ENCODE assay signal across 9 mouse cellular contexts in genomic region chr6:116055001-116055471, GRCm38 (mm10).
DNase-seq lines count a peak whose midpoint lies in the region; ATAC-seq and TF ChIP-seq lines count a peak whose summit lies in the region.
"Had no signal": no experiment of that assay in that cellular context is flagged by ENCODE, and none has a peak within 500 bp of the region (broad histone marks: within the 10 kb centered on the region; RNA-seq: fewer than 3 reads in every experiment).

No protein-coding gene starts in this region.

- ATAC-seq in liver, embryonic 16.5 days (ENCODE audit: low read depth) = peak; percentile 35; the same call in 1 of the 2 replicates
- ATAC-seq in liver, embryonic 11.5 days (replicated peaks; ENCODE audit: low FRiP score) = no peak; the same call in 1 of the 2 replicates
- peak; percentile 62; the same call in 1 of the 2 replicates for ATAC-seq in erythroblast, adult 5-6 weeks (replicated peaks; ENCODE audit: low FRiP score, poor library complexity, severe bottlenecking)
- ATAC-seq in megakaryocyte, adult 5-6 weeks (ENCODE audit: poor library complexity, severe bottlenecking) = no peak

- no peaks in the 10 kb centered on the region for H3K27me3 ChIP-seq in liver, embryonic 16.5 days (ENCODE audit: control insufficient read depth, insufficient read depth, low read depth, low read length)
- H3K27me3 ChIP-seq in liver, embryonic 11.5 days (replicated peaks; ENCODE audit: control insufficient read depth, insufficient read depth, low read length) = no peaks in the 10 kb centered on the region
- H3K27me3 ChIP-seq: embryonic facial prominence, embryonic 13.5 days had no signal

- 79% methylated on average over 1 of the region's 1 CpGs for WGBS in liver, embryonic 16.5 days (ENCODE audit: insufficient replicate concordance)
- 88% methylated on average over 1 of the region's 1 CpGs for WGBS in liver, embryonic 11.5 days
- 11% methylated on average over 1 of the region's 1 CpGs for WGBS in olfactory bulb, adult 2 months

- no peak overlapping the region for H3K4me2 ChIP-seq in liver, embryonic 16.5 days (ENCODE audit: low read depth, low read length)
- H3K4me2 ChIP-seq in liver, embryonic 11.5 days = no peak overlapping the region
- H3K4me2 ChIP-seq: embryonic facial prominence, embryonic 13.5 days had no signal

- no peak overlapping the region for H3K4me3 ChIP-seq in liver, embryonic 16.5 days (ENCODE audit: low read depth, low read length)
- no peak overlapping the region for H3K4me3 ChIP-seq in liver, embryonic 11.5 days (ENCODE audit: low read depth, low read length)
- H3K4me3 ChIP-seq in olfactory bulb, adult 2 months (ENCODE audit: insufficient read depth, low read depth, low read length) = peak overlapping the region; percentile 59
- H3K4me3 ChIP-seq: embryonic facial prominence, embryonic 13.5 days had no signal

- no peak for TF ChIP-seq CTCF in olfactory bulb, adult 2 months (IDR thresholded peaks at IDR 0.05; ENCODE audit: insufficient read depth, low read depth, low read length)

- no peak for DNase-seq in liver, embryonic 11.5 days (ENCODE audit: low spot score)
- DNase-seq in brain, adult 2 months (ENCODE audit: low read depth, low spot score) = peak; percentile 97
- peak; percentile 68 to 85 for DNase-seq in layer of hippocampus, adult 8-10 months (ENCODE audit: low spot score in 2 of 2)

- no peaks in the 10 kb centered on the region for H3K9me3 ChIP-seq in liver, embryonic 16.5 days (replicated peaks; ENCODE audit: control insufficient read depth, low read length)
- no peaks in the 10 kb centered on the region for H3K9me3 ChIP-seq in liver, embryonic 11.5 days (ENCODE audit: control insufficient read depth, low read length)
- H3K9me3 ChIP-seq: embryonic facial prominence, embryonic 13.5 days had no signal

- no peak overlapping the region for H3K27ac ChIP-seq in liver, embryonic 16.5 days (ENCODE audit: low read length)
- no peak overlapping the region for H3K27ac ChIP-seq in liver, embryonic 11.5 days (ENCODE audit: low read depth, low read length)
- H3K27ac ChIP-seq in olfactory bulb, adult 2 months (ENCODE audit: insufficient read depth, low read depth, low read length) = peak overlapping the region; percentile 84
- H3K27ac ChIP-seq: embryonic facial prominence, embryonic 13.5 days; macrophage had no signal

- no peaks in the 10 kb centered on the region for H3K36me3 ChIP-seq in liver, embryonic 16.5 days (ENCODE audit: control insufficient read depth, insufficient read depth)
- no peaks in the 10 kb centered on the region for H3K36me3 ChIP-seq in liver, embryonic 11.5 days (ENCODE audit: control insufficient read depth, insufficient read depth, low read length)
- H3K36me3 ChIP-seq: embryonic facial prominence, embryonic 13.5 days had no signal

- H3K4me1 ChIP-seq in liver, embryonic 16.5 days (ENCODE audit: control insufficient read depth, low read depth, low read length) = no peaks in the 10 kb centered on the region; the same call in 1 of the 2 replicates
- H3K4me1 ChIP-seq in liver, embryonic 11.5 days (replicated peaks; ENCODE audit: control insufficient read depth, insufficient read depth, low read length) = peaks cover 5% of the 10 kb centered on the region; the same call in 1 of the 2 replicates
- peaks cover 2% of the 10 kb centered on the region for H3K4me1 ChIP-seq in olfactory bulb, adult 2 months (ENCODE audit: control insufficient read depth, insufficient read depth, low read length)

- TF ChIP-seq POLR2A in olfactory bulb, adult 2 months (IDR thresholded peaks at IDR 0.05; ENCODE audit: insufficient read depth, low read depth, low read length) = no peak

- no peak overlapping the region for H3K9ac ChIP-seq in liver, embryonic 16.5 days (ENCODE audit: low read depth, low read length)
- no peak overlapping the region for H3K9ac ChIP-seq in liver, embryonic 11.5 days (ENCODE audit: low read depth, low read length)
- H3K9ac ChIP-seq: embryonic facial prominence, embryonic 13.5 days had no signal

Comparison
In these comparisons a context has a peak if more than half of its experiments do, and no peak if none do; other contexts are left out.
1. ATAC-seq: peak in liver, embryonic 16.5 days (single experiment) and erythroblast, adult 5-6 weeks (single experiment); none in liver, embryonic 11.5 days (single experiment) and megakaryocyte, adult 5-6 weeks (single experiment).